Mouse (Mus musculus) neural tube, embryonic 13.5 days (tissue): ENCODE results near the gene Kcne3. TPM values are rescaled to one million over a fixed set of nuclear protein-coding genes. Genes with fewer than 3 reads are reported as not detected.
A peak's percentile ranks its signal among the peaks of the same experiment; 100 is the strongest.

Experiments
- ATAC-seq: fragments of 200-750 bp; cut with Nextera tagmentation; 2 replicates; pipeline ENCODE4 v1.8.0; 2017; ENCODE audit warnings: low read depth, mild to moderate bottlenecking, moderate TSS enrichment, moderate library complexity
- H3K27ac ChIP-seq: fragments of 300-500 bp; sonication (generic); replicated peaks from 2 replicates; pipeline ENCODE4 v1.5.1; 2015; ENCODE audit warnings: moderate library complexity, mild to moderate bottlenecking, inconsistent platforms
- H3K27me3 ChIP-seq: fragments of 300-500 bp; sonication (generic); 2 replicates; pipeline ENCODE4 v1.6.1; 2015; ENCODE audit warnings: mild to moderate bottlenecking, inconsistent platforms
- H3K36me3 ChIP-seq: fragments of 300-500 bp; sonication (generic); 2 replicates; pipeline ENCODE4 v1.6.1; 2015; ENCODE audit warnings: mild to moderate bottlenecking, inconsistent platforms
- H3K4me1 ChIP-seq: fragments of 300-500 bp; sonication (generic); replicated peaks from 2 replicates; pipeline ENCODE4 v1.6.1; 2015; ENCODE audit warnings: inconsistent platforms
- H3K4me2 ChIP-seq: fragments of 300-500 bp; sonication (generic); 2 replicates; pipeline ENCODE4 v1.6.1; 2015; ENCODE audit warnings: inconsistent platforms, mild to moderate bottlenecking, moderate library complexity
- H3K4me3 ChIP-seq: fragments of 300-500 bp; sonication (generic); 2 replicates; pipeline ENCODE4 v1.5.1; 2015; ENCODE audit warnings: mild to moderate bottlenecking, inconsistent platforms
- H3K9ac ChIP-seq: fragments of 300-500 bp; sonication (generic); 2 replicates; pipeline ENCODE4 v1.6.1; 2015; ENCODE audit warnings: moderate library complexity, mild to moderate bottlenecking, inconsistent platforms
- H3K9me3 ChIP-seq: fragments of 300-500 bp; sonication (generic); 2 replicates; pipeline ENCODE4 v1.6.1; 2016; ENCODE audit warnings: inconsistent platforms
- WGBS: fragments of 180-500 bp; shearing (Covaris S2); methylation state at CpG from one replicate; pipeline ENCODE4 v1.1.7; 2015; 5-methylcytosine and 5-hydroxymethylcytosine counted together
- polyA plus RNA-seq: library from polyadenylated mRNA; unstranded; fragments of >200 nt; fragmentation: Nextera tagmentation; extraction: Ambion mirVana; gene quantifications from 2 replicates; pipeline ENCODE4 v1.2.1, GENCODE M21; 2015

Gene Kcne3
- polyA plus RNA-seq, 1 experiment from 2014 or later: 0.39 TPM

GRCm38 (mm10) chr7:100187601-100188000 lies 11.3 kb downstream of the Kcne3 start:
- H3K4me3 ChIP-seq: no peak overlapping the region
- 30% methylated on average over 7 of the region's 7 CpGs for WGBS
- H3K36me3 ChIP-seq: no peaks in the 10 kb centered on the region
- H3K4me1 ChIP-seq: no peaks in the 10 kb centered on the region
- no peak overlapping the region for H3K4me2 ChIP-seq
- no peak overlapping the region for H3K27ac ChIP-seq
- peaks cover 4% of the 10 kb centered on the region; the same call in 1 of the 2 replicates for H3K27me3 ChIP-seq
- ATAC-seq: no peak
- H3K9me3 ChIP-seq: no peaks in the 10 kb centered on the region
- H3K9ac ChIP-seq: no peak overlapping the region

GRCm38 (mm10) chr7:100190167-100190566 lies 13.9 kb downstream of the Kcne3 start:
- Histone ChIP-seq H3K9me3 (no peaks in the 10 kb centered on the region), H3K4me1 (no peaks in the 10 kb centered on the region), H3K4me2 (no peak overlapping the region), H3K9ac (no peak overlapping the region), H3K27ac (no peak overlapping the region), H3K36me3 (no peaks in the 10 kb centered on the region), H3K27me3 (peaks cover 4% of the 10 kb centered on the region), H3K4me3 (no peak overlapping the region)
- ATAC-seq: no peak
- WGBS: 31% methylated on average over 4 of the region's 4 CpGs

- Histone ChIP-seq H3K9ac (no peak overlapping the region), H3K36me3 (no peaks in the 10 kb centered on the region), H3K4me3 (no peak overlapping the region), H3K4me2 (no peak overlapping the region), H3K9me3 (no peaks in the 10 kb centered on the region), H3K27ac (no peak overlapping the region), H3K4me1 (no peaks in the 10 kb centered on the region), H3K27me3 (peaks cover 4% of the 10 kb centered on the region)
- peak; percentile 71 for ATAC-seq
- WGBS: 6% methylated on average over 4 of the region's 4 CpGs
These were observed 14.5 kb downstream of the Kcne3 start for GRCm38 (mm10) chr7:100190778-100191177.

- WGBS: 88% methylated on average over 3 of the region's 3 CpGs
- Histone ChIP-seq H3K36me3 (no peaks in the 10 kb centered on the region), H3K9me3 (no peaks in the 10 kb centered on the region), H3K27ac (no peak overlapping the region), H3K9ac (no peak overlapping the region), H3K4me3 (no peak overlapping the region), H3K4me1 (no peaks in the 10 kb centered on the region), H3K27me3 (no peaks in the 10 kb centered on the region), H3K4me2 (no peak overlapping the region)
- no peak for ATAC-seq
These were observed 24.9 kb downstream of the Kcne3 start for GRCm38 (mm10) chr7:100201191-100201590.

GRCm38 (mm10) chr7:100203616-100204015 lies 27.3 kb downstream of the Kcne3 start:
- Histone ChIP-seq H3K4me1 (no peaks in the 10 kb centered on the region), H3K4me3 (no peak overlapping the region), H3K4me2 (no peak overlapping the region), H3K36me3 (no peaks in the 10 kb centered on the region), H3K27ac (no peak overlapping the region), H3K9me3 (no peaks in the 10 kb centered on the region), H3K9ac (no peak overlapping the region), H3K27me3 (no peaks in the 10 kb centered on the region)
- 65% methylated on average over 3 of the region's 3 CpGs for WGBS
- no peak for ATAC-seq

- 70% methylated on average over 6 of the region's 6 CpGs for WGBS
- no peak overlapping the region for H3K9ac ChIP-seq
- H3K27ac ChIP-seq: no peak overlapping the region
- no peak overlapping the region for H3K4me3 ChIP-seq
- no peaks in the 10 kb centered on the region for H3K36me3 ChIP-seq
- H3K4me2 ChIP-seq: no peak overlapping the region
- H3K27me3 ChIP-seq: no peaks in the 10 kb centered on the region
- H3K4me1 ChIP-seq: no peaks in the 10 kb centered on the region
- H3K9me3 ChIP-seq: no peaks in the 10 kb centered on the region
- ATAC-seq: no peak
These were observed 28.6 kb downstream of the Kcne3 start for GRCm38 (mm10) chr7:100204871-100205270.

GRCm38 (mm10) chr7:100206144-100206543 lies 29.8 kb downstream of the Kcne3 start:
- no peak overlapping the region for H3K4me3 ChIP-seq
- no peaks in the 10 kb centered on the region for H3K27me3 ChIP-seq
- ATAC-seq: no peak
- H3K4me1 ChIP-seq: no peaks in the 10 kb centered on the region
- no peak overlapping the region for H3K4me2 ChIP-seq
- H3K9ac ChIP-seq: no peak overlapping the region
- no peaks in the 10 kb centered on the region for H3K9me3 ChIP-seq
- no peaks in the 10 kb centered on the region for H3K36me3 ChIP-seq
- 89% methylated on average over 2 of the region's 2 CpGs for WGBS
- H3K27ac ChIP-seq: no peak overlapping the region

GRCm38 (mm10) chr7:100207886-100208285 lies 31.6 kb downstream of the Kcne3 start:
- no peak for ATAC-seq
- H3K36me3 ChIP-seq: no peaks in the 10 kb centered on the region
- H3K4me2 ChIP-seq: no peak overlapping the region
- no peak overlapping the region for H3K4me3 ChIP-seq
- no peaks in the 10 kb centered on the region for H3K27me3 ChIP-seq
- no peaks in the 10 kb centered on the region for H3K9me3 ChIP-seq
- H3K27ac ChIP-seq: no peak overlapping the region
- no peaks in the 10 kb centered on the region for H3K4me1 ChIP-seq
- H3K9ac ChIP-seq: no peak overlapping the region

GRCm38 (mm10) chr7:100214310-100214709 lies 38.0 kb downstream of the Kcne3 start:
- no peak for ATAC-seq
- Histone ChIP-seq H3K27ac (no peak overlapping the region), H3K27me3 (no peaks in the 10 kb centered on the region), H3K4me1 (peaks cover 21% of the 10 kb centered on the region), H3K9ac (no peak overlapping the region), H3K9me3 (no peaks in the 10 kb centered on the region), H3K4me3 (no peak overlapping the region), H3K36me3 (no peaks in the 10 kb centered on the region), H3K4me2 (no peak overlapping the region)
- 74% methylated on average over 4 of the region's 4 CpGs for WGBS

- 32% methylated on average over 6 of the region's 6 CpGs for WGBS
- Histone ChIP-seq H3K9me3 (no peaks in the 10 kb centered on the region), H3K4me2 (no peak overlapping the region), H3K27me3 (no peaks in the 10 kb centered on the region), H3K4me3 (no peak overlapping the region), H3K9ac (no peak overlapping the region), H3K4me1 (peaks cover 21% of the 10 kb centered on the region), H3K36me3 (no peaks in the 10 kb centered on the region), H3K27ac (no peak overlapping the region)
- ATAC-seq: no peak
These were observed 38.9 kb downstream of the Kcne3 start for GRCm38 (mm10) chr7:100215116-100215732.

- no peaks in the 10 kb centered on the region for H3K9me3 ChIP-seq
- no peaks in the 10 kb centered on the region for H3K27me3 ChIP-seq
- H3K4me3 ChIP-seq: no peak overlapping the region
- 10% methylated on average over 10 of the region's 10 CpGs for WGBS
- H3K4me1 ChIP-seq: peaks cover 21% of the 10 kb centered on the region
- H3K9ac ChIP-seq: peak overlapping the region; percentile 14; the same call in 1 of the 2 replicates
- no peak for ATAC-seq
- no peaks in the 10 kb centered on the region for H3K36me3 ChIP-seq
- peak overlapping the region; percentile 46 for H3K4me2 ChIP-seq
- H3K27ac ChIP-seq: 0 out of 2 replicates have a peak overlapping the region, but pooled peaks have one; percentile 14
These were observed 39.7 kb downstream of the Kcne3 start for GRCm38 (mm10) chr7:100215976-100216375.

- H3K9me3 ChIP-seq: no peaks in the 10 kb centered on the region
- H3K36me3 ChIP-seq: no peaks in the 10 kb centered on the region
- H3K9ac ChIP-seq: no peak overlapping the region
- no peak overlapping the region for H3K27ac ChIP-seq
- H3K4me2 ChIP-seq: no peak overlapping the region
- H3K27me3 ChIP-seq: no peaks in the 10 kb centered on the region
- no peak overlapping the region for H3K4me3 ChIP-seq
- peaks cover 21% of the 10 kb centered on the region for H3K4me1 ChIP-seq
- peak; percentile 40; the same call in 1 of the 2 replicates for ATAC-seq
- WGBS: 68% methylated on average over 9 of the region's 9 CpGs
These were observed 40.6 kb downstream of the Kcne3 start for GRCm38 (mm10) chr7:100216601-100217565.
